Mouse (Mus musculus): ENCODE measurements around the gene Vwa3a. TPM values are rescaled to one million over a fixed set of nuclear protein-coding genes. Genes with fewer than 3 reads are reported as not detected.
A peak's percentile ranks its signal among the peaks of the same experiment; 100 is the strongest.

The Vwa3a gene
- polyA plus RNA-seq, 1 experiment = 0.53 TPM

- Histone ChIP-seq H3K27ac (ENCODE audit: insufficient read depth, low read depth, low read length) (no peak overlapping the region), H3K4me3 (ENCODE audit: insufficient read depth, low read depth, low read length) (no peak overlapping the region), H3K4me1 (ENCODE audit: control insufficient read depth, insufficient read depth, low read length) (peaks cover 11% of the 10 kb centered on the region), H3K27me3 (replicated peaks; ENCODE audit: control insufficient read depth, insufficient read depth, low read length) (no peaks in the 10 kb centered on the region), H3K36me3 (ENCODE audit: control insufficient read depth, insufficient read depth, low read length) (no peaks in the 10 kb centered on the region)
- DNase-seq = no peak
- no peak for TF ChIP-seq POLR2A (IDR thresholded peaks at IDR 0.05; ENCODE audit: low read depth, low read length)
- no peak for TF ChIP-seq CTCF (conservative IDR thresholded peaks at IDR 0.05; ENCODE audit: insufficient read depth, insufficient read length, low read depth, low read length)
- 87% methylated on average over 8 of the region's 8 CpGs for WGBS
Observed at GRCm38 (mm10) chr7:120722839-120723278, 16.3 kb upstream of the Vwa3a start.

DNA sequence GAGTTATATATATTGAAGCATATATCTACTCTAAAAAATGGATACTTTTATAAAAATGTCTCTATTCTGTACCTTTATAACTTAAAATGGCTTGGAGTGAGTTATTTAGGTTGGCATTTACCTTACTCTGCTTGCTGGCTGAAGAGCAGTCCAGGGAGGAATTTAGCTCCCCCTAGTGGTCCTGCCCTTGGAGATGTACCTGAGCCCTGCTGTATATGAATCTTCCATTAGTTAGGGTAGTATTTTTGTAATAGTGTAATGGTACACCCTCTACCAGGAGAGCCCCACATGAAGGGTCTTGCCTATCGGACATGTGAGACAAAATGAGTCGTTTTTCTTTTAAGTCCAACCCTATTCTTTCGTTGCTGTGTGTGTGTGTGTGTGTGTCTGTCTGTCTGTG lies 11.5 kb upstream of the Vwa3a start:
- Histone ChIP-seq H3K27me3 (replicated peaks; ENCODE audit: control insufficient read depth, insufficient read depth, low read length) (no peaks in the 10 kb centered on the region), H3K4me1 (ENCODE audit: control insufficient read depth, insufficient read depth, low read length) (no peaks in the 10 kb centered on the region), H3K4me3 (ENCODE audit: insufficient read depth, low read depth, low read length) (no peak overlapping the region), H3K27ac (ENCODE audit: insufficient read depth, low read depth, low read length) (no peak overlapping the region), H3K36me3 (ENCODE audit: control insufficient read depth, insufficient read depth, low read length) (no peaks in the 10 kb centered on the region)
- 78% methylated on average over 3 of the region's 3 CpGs for WGBS
- TF ChIP-seq POLR2A (IDR thresholded peaks at IDR 0.05; ENCODE audit: low read depth, low read length) (no peak), CTCF (conservative IDR thresholded peaks at IDR 0.05; ENCODE audit: insufficient read depth, insufficient read length, low read depth, low read length) (peak; percentile 71)
- DNase-seq = peak; percentile 65

GRCm38 (mm10) chr7:120729635-120730034 lies 9.5 kb upstream of the Vwa3a start:
- 66% methylated on average over 5 of the region's 5 CpGs for WGBS
- Histone ChIP-seq H3K27me3 (replicated peaks; ENCODE audit: control insufficient read depth, insufficient read depth, low read length) (no peaks in the 10 kb centered on the region), H3K4me3 (ENCODE audit: insufficient read depth, low read depth, low read length) (no peak overlapping the region), H3K36me3 (ENCODE audit: control insufficient read depth, insufficient read depth, low read length) (no peaks in the 10 kb centered on the region), H3K27ac (ENCODE audit: insufficient read depth, low read depth, low read length) (peak overlapping the region; percentile 7; the same call in 1 of the 2 replicates), H3K4me1 (ENCODE audit: control insufficient read depth, insufficient read depth, low read length) (no peaks in the 10 kb centered on the region)
- peak; percentile 44 for DNase-seq
- no peak for TF ChIP-seq CTCF (conservative IDR thresholded peaks at IDR 0.05; ENCODE audit: insufficient read depth, insufficient read length, low read depth, low read length)
- no peak for TF ChIP-seq POLR2A (IDR thresholded peaks at IDR 0.05; ENCODE audit: low read depth, low read length)

- WGBS = 80% methylated on average over 7 of the region's 7 CpGs
- H3K4me1 ChIP-seq (ENCODE audit: control insufficient read depth, insufficient read depth, low read length) = no peaks in the 10 kb centered on the region
- DNase-seq = no peak
- H3K36me3 ChIP-seq (ENCODE audit: control insufficient read depth, insufficient read depth, low read length) = no peaks in the 10 kb centered on the region
- TF ChIP-seq CTCF (conservative IDR thresholded peaks at IDR 0.05; ENCODE audit: insufficient read depth, insufficient read length, low read depth, low read length) (no peak), POLR2A (IDR thresholded peaks at IDR 0.05; ENCODE audit: low read depth, low read length) (no peak)
- no peak overlapping the region for H3K27ac ChIP-seq (ENCODE audit: insufficient read depth, low read depth, low read length)
- no peaks in the 10 kb centered on the region for H3K27me3 ChIP-seq (replicated peaks; ENCODE audit: control insufficient read depth, insufficient read depth, low read length)
- no peak overlapping the region for H3K4me3 ChIP-seq (ENCODE audit: insufficient read depth, low read depth, low read length)
Observed at GRCm38 (mm10) chr7:120732906-120733305, 6.2 kb upstream of the Vwa3a start.

DNA sequence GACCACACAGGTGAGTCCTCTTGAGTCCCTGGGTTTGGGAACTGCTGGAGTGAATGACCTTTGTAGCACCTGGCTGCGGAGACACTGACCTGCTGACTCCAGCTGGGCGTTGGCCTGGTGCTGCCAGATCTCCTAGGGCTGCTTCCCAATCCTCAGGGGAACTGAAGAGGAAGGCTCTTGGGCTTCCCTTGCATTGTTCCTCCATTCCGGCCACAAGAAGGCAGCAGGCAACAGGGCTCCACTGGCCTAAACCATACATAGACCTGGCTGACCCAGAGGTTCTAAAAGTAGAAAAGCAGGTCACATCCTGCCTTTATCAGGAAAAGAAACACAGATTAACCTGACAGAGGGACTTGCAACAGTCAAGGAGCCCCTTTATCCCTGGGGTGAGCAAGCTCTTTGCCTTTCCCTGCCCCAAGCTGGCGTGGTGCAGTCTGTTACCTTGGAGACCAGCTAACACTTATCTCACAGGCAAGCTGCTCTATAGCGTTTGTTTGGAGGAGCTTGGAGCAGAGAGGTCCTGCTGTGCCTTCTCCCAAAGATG lies 512 bp downstream of the Vwa3a start:
- H3K27ac ChIP-seq (ENCODE audit: insufficient read depth, low read depth, low read length) = 0 out of 2 replicates have a peak overlapping the region, but pooled peaks have one; percentile 8
- H3K4me1 ChIP-seq (ENCODE audit: control insufficient read depth, insufficient read depth, low read length) = no peaks in the 10 kb centered on the region
- H3K36me3 ChIP-seq (ENCODE audit: control insufficient read depth, insufficient read depth, low read length) = no peaks in the 10 kb centered on the region
- no peaks in the 10 kb centered on the region for H3K27me3 ChIP-seq (replicated peaks; ENCODE audit: control insufficient read depth, insufficient read depth, low read length)
- 31% methylated on average over 5 of the region's 5 CpGs for WGBS
- peak; percentile 68 for DNase-seq
- H3K4me3 ChIP-seq (ENCODE audit: insufficient read depth, low read depth, low read length) = no peak overlapping the region
- TF ChIP-seq POLR2A (IDR thresholded peaks at IDR 0.05; ENCODE audit: low read depth, low read length) (no peak), CTCF (conservative IDR thresholded peaks at IDR 0.05; ENCODE audit: insufficient read depth, insufficient read length, low read depth, low read length) (0 out of 2 replicates have a peak, but pooled peaks have one; percentile 25)

- TF ChIP-seq POLR2A (IDR thresholded peaks at IDR 0.05; ENCODE audit: low read depth, low read length) (no peak), CTCF (conservative IDR thresholded peaks at IDR 0.05; ENCODE audit: insufficient read depth, insufficient read length, low read depth, low read length) (no peak)
- no peaks in the 10 kb centered on the region for H3K27me3 ChIP-seq (replicated peaks; ENCODE audit: control insufficient read depth, insufficient read depth, low read length)
- peak overlapping the region; percentile 42 for H3K27ac ChIP-seq (ENCODE audit: insufficient read depth, low read depth, low read length)
- no peaks in the 10 kb centered on the region for H3K4me1 ChIP-seq (ENCODE audit: control insufficient read depth, insufficient read depth, low read length)
- H3K36me3 ChIP-seq (ENCODE audit: control insufficient read depth, insufficient read depth, low read length) = no peaks in the 10 kb centered on the region
- no peak overlapping the region for H3K4me3 ChIP-seq (ENCODE audit: insufficient read depth, low read depth, low read length)
- DNase-seq = peak; percentile 40
- WGBS = 65% methylated on average over 14 of the region's 14 CpGs
Observed at GRCm38 (mm10) chr7:120743366-120744351, 4.5 kb downstream of the Vwa3a start.

DNA sequence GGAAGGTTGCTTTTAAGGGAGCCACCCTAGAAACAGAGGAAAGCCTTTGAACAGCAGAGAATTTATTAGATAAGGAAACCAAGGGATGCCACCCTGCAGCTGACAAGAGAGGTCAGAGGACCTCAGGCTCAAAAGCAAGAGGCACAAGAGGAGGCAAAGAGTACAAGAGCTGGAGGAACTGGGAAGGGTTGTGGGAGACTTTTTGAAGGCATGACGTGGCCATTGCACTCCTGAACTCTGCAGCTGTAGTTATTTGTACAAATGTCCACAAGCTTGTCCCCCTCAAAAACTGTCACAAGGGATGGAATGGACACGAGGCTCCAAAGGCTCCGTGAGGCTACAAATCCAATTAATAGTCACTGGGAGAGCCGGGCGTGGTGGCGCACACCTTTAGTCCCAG lies 5.5 kb downstream of the Vwa3a start:
- H3K4me1 ChIP-seq (ENCODE audit: control insufficient read depth, insufficient read depth, low read length) = no peaks in the 10 kb centered on the region
- 83% methylated on average over 6 of the region's 6 CpGs for WGBS
- no peak for TF ChIP-seq POLR2A (IDR thresholded peaks at IDR 0.05; ENCODE audit: low read depth, low read length)
- peak overlapping the region; percentile 42; the same call in 1 of the 2 replicates for H3K27ac ChIP-seq (ENCODE audit: insufficient read depth, low read depth, low read length)
- H3K4me3 ChIP-seq (ENCODE audit: insufficient read depth, low read depth, low read length) = no peak overlapping the region
- DNase-seq = peak; percentile 40
- H3K27me3 ChIP-seq (replicated peaks; ENCODE audit: control insufficient read depth, insufficient read depth, low read length) = no peaks in the 10 kb centered on the region
- H3K36me3 ChIP-seq (ENCODE audit: control insufficient read depth, insufficient read depth, low read length) = no peaks in the 10 kb centered on the region
